Mouse (Mus musculus) spleen, adult 2 months (tissue): Measurements from ENCODE around the gene Rabepk.

Experiments
- CTCF ChIP-seq: fragments of 200-500 bp; IDR thresholded peaks from 2 replicates; pipeline ENCODE4 v1.5.1; 2011; ENCODE audit warnings: mild to moderate bottlenecking, inconsistent platforms; ENCODE audit not compliant: insufficient read depth, insufficient read length, insufficient replicate concordance; ENCODE audit errors: extremely low read depth
- POLR2A ChIP-seq: fragments of 200-500 bp; IDR thresholded peaks from 2 replicates; pipeline ENCODE4 v1.6.1; 2011; ENCODE audit warnings: low read depth, low read length, inconsistent platforms

- no peak for TF ChIP-seq CTCF
- no peak for TF ChIP-seq POLR2A
Observed at GRCm38 (mm10) chr2:34750245-34750644, 49.5 kb downstream of the Rabepk start.
